Comparison of ENCODE assay signal across 14 mouse cellular contexts in the genomic region with DNA sequence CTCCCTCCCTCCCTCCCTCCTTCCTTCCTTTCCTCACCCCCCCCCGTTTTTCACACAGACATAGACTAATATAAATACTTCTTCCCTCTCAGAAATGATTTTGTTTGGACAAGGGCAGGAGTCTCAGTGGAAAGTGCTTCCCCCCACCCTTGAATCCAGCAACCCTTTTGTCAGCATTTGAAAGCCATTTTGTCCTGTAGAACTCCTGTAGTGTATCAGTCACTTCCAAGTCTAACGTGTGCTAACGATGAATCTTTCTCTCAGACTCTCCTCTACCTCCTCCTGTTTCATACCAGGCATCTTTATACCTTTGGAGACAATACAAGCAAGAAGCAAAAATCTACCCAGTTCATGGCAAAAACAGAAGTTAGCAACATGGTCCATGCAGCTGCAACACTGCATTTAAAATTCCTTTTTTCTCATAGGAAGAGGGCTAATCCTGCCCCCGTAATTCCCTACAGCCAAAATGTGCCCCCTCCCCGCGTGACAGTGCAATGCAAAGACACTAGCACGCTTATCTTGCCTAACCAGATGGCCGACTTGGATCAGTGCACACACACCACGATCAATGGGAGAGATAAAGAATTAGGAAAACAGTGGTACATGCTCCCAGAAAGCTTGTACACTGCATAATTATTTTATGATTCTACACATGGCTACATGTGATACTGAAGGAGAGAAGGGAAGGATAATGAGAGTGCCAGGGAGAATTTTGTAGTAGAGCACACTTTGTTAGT.
DNase-seq lines count a peak whose midpoint lies in the region; ATAC-seq lines count a peak whose summit lies in the region.
"Had no signal": no experiment of that assay in that cellular context is flagged by ENCODE, and none has a peak within 500 bp of the region (broad histone marks: within the 10 kb centered on the region; RNA-seq: fewer than 3 reads in every experiment).

No protein-coding gene starts in this region.

- peak; percentile 19 for DNase-seq in liver, embryonic 13.5 days
- no peak for DNase-seq in liver, embryonic 11.5 days (ENCODE audit: low spot score)
- no peak for DNase-seq in forebrain, embryonic 11.5 days (ENCODE audit: low spot score)
- no peak for DNase-seq in adrenal gland, adult 18-20 months (ENCODE audit: low spot score in 2 of 2)
- DNase-seq in adipocyte (ENCODE audit: low spot score): no peak
- DNase-seq: adrenal gland, postnatal 14 days; gastrocnemius, postnatal 36 days; kidney, adult 18-20 months; lung, postnatal 14 days had no signal

- H3K4me2 ChIP-seq in liver, embryonic 13.5 days: no peak overlapping the region
- H3K4me2 ChIP-seq in liver, embryonic 11.5 days: no peak overlapping the region
- H3K4me2 ChIP-seq in forebrain, embryonic 11.5 days (ENCODE audit: low read depth, low read length, severe bottlenecking): no peak overlapping the region
- no peak overlapping the region for H3K4me2 ChIP-seq in hindbrain, embryonic 15.5 days
- H3K4me2 ChIP-seq in neural tube, embryonic 15.5 days: no peak overlapping the region

- H3K36me3 ChIP-seq in liver, embryonic 13.5 days: no peaks in the 10 kb centered on the region
- no peaks in the 10 kb centered on the region for H3K36me3 ChIP-seq in liver, embryonic 11.5 days (ENCODE audit: control insufficient read depth, insufficient read depth, low read length)
- H3K36me3 ChIP-seq in forebrain, embryonic 11.5 days (ENCODE audit: control insufficient read depth, insufficient read depth, low read length): no peaks in the 10 kb centered on the region
- H3K36me3 ChIP-seq in hindbrain, embryonic 15.5 days: no peaks in the 10 kb centered on the region
- no peaks in the 10 kb centered on the region for H3K36me3 ChIP-seq in neural tube, embryonic 15.5 days
- H3K36me3 ChIP-seq: limb, embryonic 10.5 days had no signal

- H3K9me3 ChIP-seq in liver, embryonic 13.5 days (replicated peaks): no peaks in the 10 kb centered on the region
- no peaks in the 10 kb centered on the region for H3K9me3 ChIP-seq in liver, embryonic 11.5 days (ENCODE audit: control insufficient read depth, low read length)
- no peaks in the 10 kb centered on the region for H3K9me3 ChIP-seq in forebrain, embryonic 11.5 days (ENCODE audit: control insufficient read depth, low read length)
- no peaks in the 10 kb centered on the region for H3K9me3 ChIP-seq in hindbrain, embryonic 15.5 days
- H3K9me3 ChIP-seq in neural tube, embryonic 15.5 days (replicated peaks): no peaks in the 10 kb centered on the region
- H3K9me3 ChIP-seq: limb, embryonic 10.5 days had no signal

- peaks cover 8% of the 10 kb centered on the region; the same call in 1 of the 2 replicates for H3K4me1 ChIP-seq in liver, embryonic 13.5 days (replicated peaks)
- no peaks in the 10 kb centered on the region for H3K4me1 ChIP-seq in liver, embryonic 11.5 days (replicated peaks; ENCODE audit: control insufficient read depth, insufficient read depth, low read length)
- peaks cover 4% of the 10 kb centered on the region; the same call in 1 of the 2 replicates for H3K4me1 ChIP-seq in forebrain, embryonic 11.5 days (replicated peaks; ENCODE audit: control insufficient read depth, insufficient read depth, low read length)
- H3K4me1 ChIP-seq in hindbrain, embryonic 15.5 days (replicated peaks): peaks cover 4% of the 10 kb centered on the region
- H3K4me1 ChIP-seq in neural tube, embryonic 15.5 days: peaks cover 4% of the 10 kb centered on the region; the same call in 1 of the 2 replicates
- H3K4me1 ChIP-seq: limb, embryonic 10.5 days had no signal

- no peak for ATAC-seq in liver, embryonic 13.5 days (ENCODE audit: low read depth)
- no peak for ATAC-seq in liver, embryonic 11.5 days (replicated peaks; ENCODE audit: low FRiP score)
- peak; percentile 36; the same call in 1 of the 2 replicates for ATAC-seq in forebrain, embryonic 11.5 days (replicated peaks; ENCODE audit: low FRiP score)
- peak; percentile 72; the same call in 1 of the 2 replicates for ATAC-seq in hindbrain, embryonic 15.5 days (ENCODE audit: low FRiP score, low read depth)
- ATAC-seq in neural tube, embryonic 15.5 days (ENCODE audit: low FRiP score): 0 out of 2 replicates have a peak, but pooled peaks have one; percentile 45
- no peak for ATAC-seq in erythroid progenitor cell, adult 5-6 weeks (replicated peaks; ENCODE audit: low FRiP score, poor library complexity, severe bottlenecking)
- ATAC-seq: Patski had no signal

- WGBS in liver, embryonic 13.5 days (ENCODE audit: insufficient replicate concordance): 14% methylated on average over 9 of the region's 9 CpGs
- 27% methylated on average over 9 of the region's 9 CpGs for WGBS in liver, embryonic 11.5 days
- 48% methylated on average over 9 of the region's 9 CpGs for WGBS in forebrain, embryonic 11.5 days
- WGBS in hindbrain, embryonic 15.5 days: 36% methylated on average over 9 of the region's 9 CpGs
- 55% methylated on average over 9 of the region's 9 CpGs for WGBS in neural tube, embryonic 15.5 days

- H3K27ac ChIP-seq in liver, embryonic 13.5 days: no peak overlapping the region
- H3K27ac ChIP-seq in liver, embryonic 11.5 days (ENCODE audit: low read depth, low read length): no peak overlapping the region
- H3K27ac ChIP-seq in forebrain, embryonic 11.5 days (ENCODE audit: low read depth, low read length): no peak overlapping the region
- no peak overlapping the region for H3K27ac ChIP-seq in hindbrain, embryonic 15.5 days (replicated peaks)
- no peak overlapping the region for H3K27ac ChIP-seq in neural tube, embryonic 15.5 days (replicated peaks)
- H3K27ac ChIP-seq: limb, embryonic 10.5 days had no signal

- H3K9ac ChIP-seq in liver, embryonic 13.5 days: no peak overlapping the region
- no peak overlapping the region for H3K9ac ChIP-seq in liver, embryonic 11.5 days (ENCODE audit: low read depth, low read length)
- H3K9ac ChIP-seq in forebrain, embryonic 11.5 days (ENCODE audit: low read length): no peak overlapping the region
- no peak overlapping the region for H3K9ac ChIP-seq in hindbrain, embryonic 15.5 days
- H3K9ac ChIP-seq in neural tube, embryonic 15.5 days (replicated peaks): no peak overlapping the region

- peaks cover 18% of the 10 kb centered on the region for H3K27me3 ChIP-seq in liver, embryonic 13.5 days
- H3K27me3 ChIP-seq in liver, embryonic 11.5 days (replicated peaks; ENCODE audit: control insufficient read depth, insufficient read depth, low read length): no peaks in the 10 kb centered on the region
- no peaks in the 10 kb centered on the region; the same call in 1 of the 2 replicates for H3K27me3 ChIP-seq in forebrain, embryonic 11.5 days (ENCODE audit: control insufficient read depth, insufficient read depth, low read length)
- peaks cover 11% of the 10 kb centered on the region; the same call in 1 of the 2 replicates for H3K27me3 ChIP-seq in hindbrain, embryonic 15.5 days
- peaks cover 10% of the 10 kb centered on the region for H3K27me3 ChIP-seq in neural tube, embryonic 15.5 days (replicated peaks)

- no peak overlapping the region for H3K4me3 ChIP-seq in liver, embryonic 13.5 days (replicated peaks)
- H3K4me3 ChIP-seq in liver, embryonic 11.5 days (ENCODE audit: low read depth, low read length): no peak overlapping the region
- no peak overlapping the region for H3K4me3 ChIP-seq in forebrain, embryonic 11.5 days (ENCODE audit: low read depth, low read length)
- no peak overlapping the region for H3K4me3 ChIP-seq in hindbrain, embryonic 15.5 days
- no peak overlapping the region for H3K4me3 ChIP-seq in neural tube, embryonic 15.5 days (replicated peaks)
- H3K4me3 ChIP-seq: limb, embryonic 10.5 days had no signal

Comparison
In these comparisons a context has a peak if more than half of its experiments do, and no peak if none do; other contexts are left out.
1. ATAC-seq: peak in forebrain, embryonic 11.5 days (single experiment), hindbrain, embryonic 15.5 days (single experiment) and neural tube, embryonic 15.5 days (single experiment); none in liver, embryonic 13.5 days (single experiment), liver, embryonic 11.5 days (single experiment) and erythroid progenitor cell, adult 5-6 weeks (single experiment).